Mouse (Mus musculus) kidney, adult 11 months (tissue): ENCODE measurements at regions not wholly inside any gene's neighbourhood (a gene's known extent, or its start where the extent isn't known, plus 50 kb on each side); places are given as distances from the start of the nearest gene placed in this dataset.

Experiments
- DNase-seq: peaks from one replicate; pipeline ENCODE4 v3.0.0; 2022

DNA sequence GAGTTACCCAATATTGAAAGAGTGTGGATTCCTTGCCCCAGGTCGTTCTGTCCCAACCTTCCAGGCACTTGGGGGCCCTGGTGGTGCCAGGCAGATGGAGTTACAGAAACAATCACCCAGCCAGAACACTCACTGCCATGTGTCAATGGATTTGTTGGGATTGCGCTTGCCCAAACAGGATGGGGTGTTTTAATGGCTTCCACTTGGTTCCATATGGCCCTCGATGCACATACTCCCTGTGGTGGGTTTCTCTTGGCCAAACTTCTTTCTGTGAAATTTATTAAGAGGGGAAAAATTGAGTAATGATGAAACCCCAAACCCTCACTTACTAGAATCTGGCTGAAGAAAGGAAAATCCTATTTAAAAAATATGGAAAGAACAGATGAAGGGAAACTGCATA lies 146.8 kb downstream of the Spata18 start:
- no peak for DNase-seq

DNA sequence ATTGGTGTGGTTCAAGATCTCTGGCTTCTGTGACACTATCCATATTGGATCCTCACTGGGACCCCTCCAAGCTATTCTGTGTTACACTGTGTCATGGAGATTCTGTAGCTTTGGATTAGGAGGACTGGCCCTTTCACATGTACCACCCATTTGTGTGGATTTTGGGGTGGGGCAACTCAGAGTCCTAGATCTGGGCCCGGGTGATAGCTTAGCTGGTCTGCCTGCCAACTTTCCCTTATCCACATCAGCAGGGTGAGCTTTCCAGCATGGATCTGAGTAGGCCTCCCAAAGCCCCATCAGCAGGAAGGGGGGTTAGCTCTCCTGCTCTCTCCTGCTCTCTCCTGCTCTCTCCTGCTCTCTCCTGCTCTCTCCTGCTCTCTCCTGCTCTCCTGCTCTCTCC lies 152.3 kb downstream of the Spata18 start:
- DNase-seq: no peak

DNA sequence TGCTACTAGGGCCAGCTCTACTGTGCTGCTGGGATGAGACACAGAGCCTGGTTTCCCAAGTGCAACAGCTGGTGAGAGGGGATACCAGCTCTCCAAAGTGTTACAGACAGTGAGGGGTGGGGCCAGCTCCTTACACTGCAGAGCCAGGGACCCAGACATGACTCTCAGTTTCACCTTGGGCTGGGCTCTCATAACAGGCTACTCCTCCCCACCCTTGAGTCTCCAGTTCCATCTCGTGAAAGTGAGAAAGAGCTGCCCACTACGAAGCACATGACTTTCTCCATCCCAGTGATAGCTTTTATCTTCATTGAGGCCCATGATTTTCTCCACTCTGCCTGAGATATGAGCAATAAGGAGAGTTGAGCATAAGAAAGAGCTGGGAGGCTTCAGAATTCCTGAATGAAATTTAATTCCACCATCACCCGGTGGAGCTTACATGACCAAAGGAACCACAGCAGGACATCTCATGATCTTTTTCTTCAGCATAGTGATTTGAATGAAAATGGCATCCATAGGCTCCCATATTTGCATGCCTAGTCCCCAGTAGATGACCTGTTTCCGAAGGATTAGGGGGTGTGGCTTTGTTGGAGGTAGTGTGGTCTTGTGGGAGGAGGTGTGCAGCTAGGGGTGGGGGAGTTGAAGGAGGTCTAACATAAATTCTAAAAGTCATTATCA lies 153.5 kb downstream of the Spata18 start:
- DNase-seq: no peak

DNA sequence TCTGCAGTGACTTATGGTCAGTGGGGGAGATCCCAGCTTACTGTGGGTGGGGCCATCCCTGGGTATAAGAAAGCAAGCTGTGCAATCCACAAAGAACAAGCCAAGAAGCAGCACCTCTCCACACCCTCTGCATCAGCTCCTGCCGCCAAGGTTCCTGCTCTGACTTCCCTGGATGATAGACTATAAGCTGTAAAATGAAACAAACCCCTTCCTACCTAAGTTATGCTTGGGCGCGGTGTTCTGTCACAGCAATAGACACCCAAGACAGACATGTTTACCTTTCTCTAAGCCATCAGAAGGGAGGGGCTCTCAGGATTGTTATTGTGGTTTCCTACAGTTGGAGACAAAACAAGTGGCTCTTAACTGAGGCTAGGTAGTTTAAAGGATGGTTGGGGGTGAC lies 159.5 kb downstream of the Spata18 start:
- DNase-seq: no peak

DNA sequence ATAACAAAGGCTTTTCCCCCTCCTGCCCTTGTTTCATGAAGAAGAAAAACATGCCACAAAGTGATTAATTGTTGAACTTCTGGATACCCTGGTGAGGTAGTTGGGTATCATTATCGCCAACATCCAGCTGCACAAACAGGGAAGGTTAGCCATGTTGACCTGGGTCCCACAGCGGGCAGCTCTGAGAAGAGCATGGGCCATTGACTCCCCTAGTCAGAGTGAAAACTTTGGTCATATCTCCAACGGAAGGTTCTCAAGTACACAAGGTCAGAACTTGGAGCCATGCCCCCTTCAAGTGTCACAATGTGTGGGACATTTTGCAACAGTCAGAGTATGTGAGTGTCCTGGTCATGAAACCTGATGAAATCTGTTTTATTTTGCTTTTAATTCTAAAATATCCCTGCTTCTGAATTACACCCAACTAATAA lies 159.9 kb downstream of the Spata18 start:
- no peak for DNase-seq

DNA sequence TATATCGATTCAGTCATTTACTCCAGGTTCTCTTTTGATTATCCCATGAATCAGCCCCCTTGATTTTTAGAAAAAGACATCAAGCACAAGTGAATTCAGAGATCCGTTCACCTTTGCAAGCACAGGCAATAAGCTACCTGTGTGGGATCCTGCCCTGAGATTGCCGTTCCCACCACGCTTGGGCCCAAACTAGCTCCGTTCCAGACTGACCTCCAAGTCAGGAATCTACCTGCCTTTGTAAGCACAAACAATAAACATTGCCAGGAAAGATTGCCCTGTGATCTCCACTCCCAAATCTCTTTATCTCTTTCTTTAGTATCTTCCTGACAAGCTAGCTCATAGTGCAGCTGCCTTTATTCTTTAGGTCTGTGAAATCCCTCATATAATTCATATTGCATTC lies 164.6 kb downstream of the Spata18 start:
- no peak for DNase-seq

DNA sequence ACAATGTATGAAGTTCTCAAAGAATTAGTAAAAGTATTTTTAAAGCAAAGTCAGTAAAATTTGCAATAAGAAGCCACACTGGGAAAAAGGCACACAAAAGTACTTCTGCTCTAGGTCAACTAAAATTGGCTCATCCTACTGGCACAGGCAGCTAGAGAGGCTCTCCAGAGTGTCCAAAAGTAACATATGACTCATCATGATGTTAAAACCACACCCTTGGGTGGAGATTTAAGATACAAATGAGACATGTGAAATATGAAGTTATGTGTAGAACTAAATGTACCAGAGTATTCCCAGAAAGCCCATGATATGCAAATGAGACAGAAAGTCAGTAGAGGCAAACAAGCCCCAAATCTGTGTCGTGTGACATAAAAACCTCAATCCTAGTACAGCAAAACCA lies 166.0 kb downstream of the Spata18 start:
- no peak for DNase-seq

DNA sequence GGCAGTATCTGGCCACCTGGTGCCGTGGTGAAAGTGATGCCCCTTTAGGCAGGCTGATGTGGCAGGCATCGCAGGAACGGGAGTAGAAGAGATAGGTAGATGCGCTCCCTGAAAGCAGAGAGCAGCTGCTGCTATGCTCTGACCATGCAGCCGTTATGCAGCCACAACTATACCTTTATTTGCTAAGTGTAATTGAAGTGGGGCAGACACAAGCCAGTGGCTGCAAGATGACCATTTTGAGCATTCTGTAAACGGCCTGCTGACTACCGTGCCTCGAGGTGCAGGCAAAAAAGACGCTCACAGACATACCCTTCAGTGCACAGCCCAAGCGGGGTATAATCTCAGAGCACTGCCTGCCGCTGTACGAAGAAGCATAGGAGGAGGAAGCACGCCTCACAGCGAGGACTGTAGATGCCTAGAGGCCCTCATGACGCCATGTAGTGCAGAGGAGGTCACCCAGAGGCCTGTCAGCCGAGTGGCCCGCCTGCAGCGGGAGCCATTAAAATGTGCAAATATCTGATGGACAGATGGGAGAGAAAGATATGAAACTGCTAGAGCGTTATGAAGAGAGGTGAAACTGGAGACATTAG lies 170.9 kb downstream of the Spata18 start:
- no peak for DNase-seq

DNA sequence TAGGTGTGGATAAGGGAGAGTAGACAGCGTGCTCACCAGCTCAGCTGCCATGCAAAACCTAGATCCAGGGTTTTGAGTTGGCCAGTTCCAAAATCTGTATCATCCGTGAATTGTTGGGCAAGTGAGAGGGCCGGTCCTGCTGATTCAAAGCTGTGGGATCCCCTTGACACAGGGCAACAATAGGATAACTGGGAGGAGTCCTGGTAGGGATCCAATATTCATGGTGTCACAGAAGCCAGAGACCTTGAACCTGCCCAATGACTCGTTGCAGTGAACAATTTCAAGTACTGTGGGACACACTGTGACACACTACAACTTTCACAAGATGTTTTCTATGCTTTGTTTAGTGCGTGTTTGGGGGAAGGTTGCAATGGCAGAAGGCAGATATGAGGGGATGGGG lies 172.2 kb downstream of the Spata18 start:
- no peak for DNase-seq

DNA sequence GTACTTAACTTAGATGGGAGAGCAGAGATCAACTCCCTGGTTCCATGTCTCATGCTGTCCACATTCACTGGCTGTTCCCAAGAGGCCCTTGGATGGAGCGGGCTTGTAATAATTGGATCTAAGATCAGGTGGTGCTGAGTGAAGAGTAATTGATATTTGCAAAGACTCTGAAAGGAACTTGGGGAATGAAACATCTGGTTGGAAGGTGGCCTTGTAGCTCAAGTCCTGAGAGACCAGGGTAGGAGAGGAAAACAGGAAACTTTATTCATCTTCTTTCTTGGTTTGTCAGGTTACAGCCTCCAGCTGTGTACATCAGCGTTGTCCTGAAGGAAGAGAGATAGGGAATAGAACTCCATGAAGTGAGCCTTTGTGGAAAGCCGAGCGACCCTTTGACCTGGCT lies 175.8 kb downstream of the Spata18 start:
- no peak for DNase-seq

DNA sequence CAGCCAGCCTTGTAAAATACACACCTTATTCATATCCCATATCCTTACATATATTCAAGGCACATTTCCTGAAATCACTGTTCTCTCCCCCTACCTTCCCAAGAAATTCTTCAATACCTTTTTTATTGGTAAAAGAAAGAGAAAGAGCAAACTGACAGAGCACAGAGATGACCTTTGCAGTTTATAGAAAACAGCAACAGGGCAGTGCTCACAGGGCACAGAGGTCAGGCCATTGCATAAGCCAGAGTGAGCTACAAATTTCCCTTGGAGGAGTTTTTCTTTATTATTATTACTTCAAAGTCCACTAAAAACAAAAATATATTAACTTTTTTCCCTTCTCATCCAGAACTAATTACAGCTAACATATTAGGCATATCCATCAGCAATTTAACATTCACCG lies 182.5 kb downstream of the Spata18 start:
- DNase-seq: no peak

DNA sequence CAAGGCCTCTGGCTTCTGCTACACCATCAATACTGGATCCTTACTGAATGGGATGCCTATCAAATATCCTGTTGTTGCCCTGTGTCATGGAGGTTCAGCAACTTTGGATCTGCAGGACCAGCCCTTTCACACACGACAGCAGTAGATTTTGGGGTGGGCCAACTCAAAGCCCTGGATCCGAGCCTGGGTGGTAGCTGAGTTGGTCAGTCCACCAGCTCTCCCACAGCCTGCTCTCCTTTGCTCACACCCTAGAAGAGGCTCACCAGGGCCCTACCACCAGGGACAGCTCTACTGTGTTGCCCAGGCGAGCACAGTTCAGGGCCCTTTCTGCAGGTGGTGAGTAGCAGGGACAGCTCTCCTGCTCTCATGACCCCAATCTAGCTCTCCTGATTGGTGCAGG lies 192.6 kb downstream of the Spata18 start:
- DNase-seq: no peak

DNA sequence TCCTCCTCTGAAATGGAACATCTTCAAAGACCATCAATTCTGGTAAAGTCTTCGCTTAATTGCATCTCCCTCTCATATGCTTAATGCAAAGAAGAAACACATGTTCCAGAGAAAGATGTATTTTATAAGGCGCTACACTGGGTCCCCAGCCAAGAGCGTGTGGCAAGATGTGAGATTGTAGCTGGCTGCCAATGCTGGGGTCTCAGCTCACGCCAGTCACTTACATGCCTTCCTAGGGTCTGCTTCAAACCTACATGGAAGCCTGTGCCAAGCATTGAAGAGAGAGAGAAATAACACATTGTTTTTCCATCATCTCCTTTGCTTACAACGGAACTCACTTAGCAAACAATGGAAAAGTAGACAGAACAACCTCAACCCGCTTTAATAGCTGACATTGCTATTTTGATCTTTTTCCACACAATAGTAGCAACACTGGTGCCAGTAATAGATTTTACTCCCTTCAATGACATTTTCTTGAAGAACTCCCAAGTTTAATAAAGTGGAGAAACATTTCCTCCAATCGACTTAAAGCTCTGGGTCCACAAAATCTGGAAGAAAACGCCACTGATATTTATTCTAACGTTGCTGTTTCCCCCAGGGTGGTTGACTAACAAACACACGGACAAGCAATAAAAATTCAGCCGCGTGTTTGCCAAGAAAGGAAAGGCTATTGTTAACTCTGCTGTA lies 195.1 kb downstream of the Spata18 start:
- DNase-seq: no peak

DNA sequence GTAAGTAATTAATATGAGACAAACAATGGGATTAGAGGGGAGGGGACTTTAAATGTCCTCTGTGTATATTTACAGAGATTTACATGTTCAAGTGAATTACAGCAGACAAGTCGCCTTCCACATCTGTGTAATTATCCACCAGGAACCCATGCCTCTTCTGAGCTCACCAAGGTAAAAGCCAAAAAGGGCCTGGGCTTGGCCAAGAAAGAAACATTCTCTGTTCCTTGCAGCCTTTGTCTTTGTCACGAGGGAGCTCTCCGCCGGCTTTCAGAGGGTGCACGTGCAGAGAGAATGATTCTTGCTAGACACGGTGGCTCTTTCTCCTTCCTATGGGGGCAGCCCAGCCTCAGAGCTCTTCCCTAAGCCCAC lies 195.6 kb downstream of the Spata18 start:
- no peak for DNase-seq

DNA sequence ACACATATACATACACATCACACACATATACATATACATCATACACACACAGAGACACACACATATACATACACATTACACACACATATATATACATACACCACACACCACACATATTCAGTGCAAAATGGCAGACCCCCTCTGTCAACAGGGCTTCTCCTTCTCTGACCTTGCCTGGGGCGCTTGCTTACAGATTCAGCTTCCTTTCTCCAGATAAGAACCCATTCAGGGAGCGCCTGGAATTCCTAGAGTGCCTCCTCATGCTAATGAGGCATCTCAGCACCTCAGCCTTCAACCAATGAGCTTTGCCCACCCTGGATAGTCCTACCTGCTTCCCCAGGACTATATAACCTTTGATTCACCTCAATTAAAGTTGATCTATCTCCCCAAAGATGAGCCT lies 200.3 kb downstream of the Spata18 start:
- no peak for DNase-seq

DNA sequence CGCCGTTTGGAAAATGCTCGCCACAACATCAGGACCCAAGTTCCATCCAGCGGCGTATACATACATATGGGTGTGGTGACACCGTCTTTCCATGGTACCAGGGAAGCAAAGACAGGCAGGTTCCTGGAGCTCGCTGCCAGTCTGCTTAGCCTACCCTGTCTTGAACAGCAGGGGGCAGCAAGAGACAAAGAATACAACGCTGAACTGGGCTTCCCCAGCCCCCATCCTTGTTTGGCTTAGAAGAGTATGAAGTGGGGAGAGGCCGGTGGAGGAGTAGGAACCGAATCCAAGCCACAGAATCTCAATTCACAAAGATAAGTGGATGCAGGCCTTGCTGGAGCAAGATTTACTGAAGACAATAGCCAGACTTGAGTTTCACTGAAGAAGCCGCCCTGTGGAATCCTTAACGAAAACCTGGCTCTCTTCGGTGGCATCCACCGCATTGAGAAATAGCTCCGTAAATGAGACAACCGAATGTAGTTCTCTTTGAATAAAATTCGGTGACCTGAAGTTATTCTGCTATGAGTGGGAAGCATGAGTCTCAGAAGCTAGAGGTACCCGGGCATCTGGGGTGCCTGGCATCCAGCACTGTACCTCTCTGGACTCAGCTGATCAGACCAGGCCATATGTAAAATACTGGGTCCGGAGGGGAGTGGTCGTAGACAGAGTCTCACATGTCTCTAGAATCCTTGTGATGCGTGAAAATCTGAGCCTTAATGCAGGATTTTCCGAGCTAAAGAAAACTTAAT lies 203.0 kb downstream of the Spata18 start:
- peak; percentile 51 for DNase-seq

DNA sequence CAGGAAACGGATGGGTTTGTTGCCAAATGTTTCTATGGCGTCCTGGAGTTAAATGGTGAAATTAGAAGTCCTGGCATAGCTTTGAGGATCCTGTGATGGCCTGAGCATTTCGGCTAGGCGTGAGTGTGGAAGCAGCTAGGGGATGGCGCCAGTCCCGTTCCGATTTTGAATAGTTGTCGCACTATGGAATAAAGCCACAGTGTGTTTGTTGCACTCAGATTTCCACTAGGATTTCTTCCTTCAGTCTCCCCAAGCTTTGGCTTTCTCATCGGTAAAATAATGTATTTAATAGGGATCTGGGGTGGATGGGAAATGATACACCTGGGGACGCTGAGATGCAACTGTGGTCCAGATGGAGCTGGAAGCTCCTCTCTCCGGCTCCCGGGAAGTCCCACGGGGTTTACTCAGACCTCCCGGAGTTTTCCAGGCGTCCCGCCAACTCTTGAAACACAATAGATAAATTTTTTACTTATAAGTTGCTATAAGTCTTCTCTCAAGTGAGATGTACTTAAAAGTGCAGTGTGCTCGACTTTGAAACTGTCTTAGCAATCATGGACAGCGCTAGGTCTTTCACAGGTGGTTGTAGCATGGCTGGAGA lies 203.7 kb downstream of the Spata18 start:
- no peak for DNase-seq

DNA sequence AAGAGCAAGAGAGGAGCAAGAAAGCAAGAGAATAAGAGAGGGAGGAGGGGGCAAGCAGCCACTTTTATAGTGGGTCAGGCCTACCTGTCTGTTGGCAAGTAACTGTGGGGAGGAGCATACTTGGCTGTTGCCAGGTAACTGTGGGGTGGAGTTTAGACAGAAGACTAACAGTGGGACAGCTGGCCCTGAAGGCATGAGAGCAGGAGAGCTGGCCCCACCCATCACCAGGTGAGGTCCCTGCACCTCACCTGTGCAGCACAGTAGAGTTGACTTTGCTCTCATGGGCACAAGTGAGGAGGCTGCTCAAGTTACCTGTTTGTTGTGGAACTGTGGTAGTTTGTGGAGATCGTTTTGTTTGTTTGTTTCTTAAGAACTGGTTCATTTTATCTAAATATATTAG lies 208.1 kb downstream of the Spata18 start:
- DNase-seq: no peak

DNA sequence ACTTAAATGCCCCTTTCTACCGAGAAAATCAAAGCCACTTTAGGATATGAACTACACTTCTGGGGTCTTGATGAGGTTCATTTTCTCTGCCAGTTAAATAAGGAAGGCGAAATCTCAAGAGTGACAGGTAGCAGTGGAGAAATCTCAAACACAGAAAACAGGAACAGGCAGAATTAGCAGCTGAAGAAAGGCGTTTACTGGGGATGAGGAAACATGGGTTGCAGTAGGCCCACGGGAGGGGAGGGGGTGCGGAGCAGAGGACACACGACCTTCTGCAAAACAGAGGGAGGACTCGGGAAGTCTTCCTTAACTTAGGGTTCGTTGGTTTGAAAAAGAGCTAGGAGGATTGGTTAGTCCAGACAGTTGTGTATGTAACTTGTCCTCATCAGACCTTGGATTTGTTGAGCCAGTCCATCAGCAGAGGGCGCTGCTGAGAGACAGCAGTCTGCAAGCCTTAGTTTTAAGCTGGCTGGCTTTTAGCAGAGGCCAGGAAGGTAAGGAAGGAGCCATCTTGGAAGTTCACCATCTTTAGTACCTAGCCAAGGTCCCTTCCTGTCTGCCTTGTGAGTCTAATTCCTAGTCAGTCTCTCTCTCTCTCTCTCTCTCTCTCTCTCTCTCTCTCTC lies 204.0 kb downstream of the Usp46 start:
- no peak for DNase-seq

DNA sequence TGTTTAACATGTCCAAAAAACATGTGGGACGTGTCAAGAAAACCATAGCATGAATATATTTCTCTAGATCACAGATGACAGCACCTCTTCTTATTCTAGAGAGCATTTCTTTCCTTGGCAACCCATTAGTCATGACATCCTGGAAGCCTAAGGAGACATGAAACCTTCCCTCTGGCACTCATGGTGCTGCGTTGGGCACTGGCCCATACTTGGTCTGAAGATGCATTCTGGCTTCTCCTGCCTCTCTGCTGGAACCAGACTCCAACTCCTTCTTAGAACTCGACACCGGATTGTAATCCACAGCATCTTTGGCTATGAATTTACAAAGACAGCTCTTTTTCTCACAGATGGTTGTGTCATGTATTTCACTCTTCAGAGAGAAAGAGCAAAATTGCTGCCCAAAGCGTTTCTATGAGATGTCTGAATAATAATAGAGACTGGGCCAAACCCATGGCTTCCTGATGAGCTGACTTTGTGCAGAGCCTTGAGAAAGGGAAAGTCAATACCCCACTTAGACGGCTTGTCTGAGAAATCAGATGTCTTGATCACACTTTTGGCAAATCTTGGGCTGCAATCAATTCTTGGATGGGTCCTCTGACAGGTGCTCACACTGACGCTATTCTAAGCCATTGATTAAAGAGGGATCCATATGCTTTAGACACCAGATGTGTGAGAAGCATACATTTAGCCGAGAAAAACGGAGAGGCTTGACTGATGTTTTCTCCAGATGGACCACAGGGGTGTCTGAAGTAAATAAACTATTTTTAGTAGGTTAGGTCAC lies 195.4 kb downstream of the Usp46 start:
- no peak for DNase-seq

DNA sequence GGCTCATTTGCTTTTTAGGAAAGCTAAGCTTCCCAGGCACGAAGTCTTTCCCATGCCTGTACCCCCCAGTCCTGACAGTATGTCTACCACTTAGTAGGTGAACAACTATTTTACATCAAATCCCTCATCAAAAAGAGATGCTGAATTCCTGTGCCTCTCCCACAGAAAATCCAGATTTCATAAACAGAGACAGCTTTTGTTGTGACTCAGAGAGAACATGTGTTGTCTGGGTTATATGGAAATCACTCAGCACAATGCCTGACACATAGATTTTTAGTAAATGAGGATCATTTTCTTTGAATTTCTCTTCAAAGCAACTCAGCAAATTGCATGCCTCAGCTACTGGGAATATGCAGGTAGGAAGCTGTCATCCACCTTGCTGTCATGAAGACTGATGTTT lies 193.5 kb downstream of the Usp46 start:
- DNase-seq: no peak

DNA sequence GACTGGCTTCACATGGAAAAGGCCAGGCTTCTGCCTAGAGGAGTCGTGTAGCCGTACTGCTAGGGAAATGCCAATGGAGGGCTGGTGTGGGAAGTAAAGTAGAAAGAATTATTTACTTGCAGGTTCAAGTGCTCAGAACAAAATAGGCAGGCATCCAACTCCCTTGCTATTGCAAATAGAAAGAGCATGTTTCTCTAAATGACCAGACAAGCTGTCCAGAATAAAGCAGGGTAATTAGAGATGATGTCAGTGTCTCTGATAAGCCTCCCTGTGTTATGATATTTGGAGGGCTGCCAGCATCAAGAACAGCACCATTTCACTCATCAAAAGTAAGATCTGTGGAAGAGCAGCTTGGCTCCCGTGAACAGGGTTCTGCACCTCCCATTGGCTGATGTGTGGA lies 192.4 kb downstream of the Usp46 start:
- DNase-seq: no peak
